Mouse (Mus musculus): ENCODE data around the gene Gm5157. TPM values are rescaled to one million over a fixed set of nuclear protein-coding genes. Genes with fewer than 3 reads are reported as not detected.
"Not testable (repeated sequence)": the region's sequence is repeated elsewhere in the genome, so short reads cannot be mapped to it uniquely, and the experiment has no call there.

Gm5157 gene
- 0.05 TPM in 1 of 2 replicates, not detected in the other for polyA plus RNA-seq (2012)

- not testable (repeated sequence) for H3K9me3 ChIP-seq (ENCODE audit: control insufficient read depth, low read length); H3K27me3 ChIP-seq (ENCODE audit: control insufficient read depth); H3K36me3 ChIP-seq (ENCODE audit: control insufficient read depth); H3K4me1 ChIP-seq (ENCODE audit: control insufficient read depth); H3K4me3 ChIP-seq (replicated peaks)
Measured at GRCm38 (mm10) chr7:21190323-21190722, at the start of gene Gm5157. Gene Gm5157 (minus strand): TSS chr7:21190423.

GRCm38 (mm10) chr7:21161885-21162284 lies 28.3 kb downstream of the Gm5157 start, which contains the start of gene Vmn1r123:
Gene Vmn1r123 (plus strand): TSS chr7:21162185.
- H3K4me3 ChIP-seq (replicated peaks); H3K36me3 ChIP-seq (ENCODE audit: control insufficient read depth); H3K4me1 ChIP-seq (ENCODE audit: control insufficient read depth); H3K27me3 ChIP-seq (ENCODE audit: control insufficient read depth); H3K9me3 ChIP-seq (ENCODE audit: control insufficient read depth, low read length): not testable (repeated sequence)

Other genes with a start within 250 kb of the Gm5157 start
- gene Vmn1r119, start 178.0 kb downstream of the Gm5157 start, polyA plus RNA-seq (2012) = not detected in 2 replicates
- gene Vmn1r120, start 136.6 kb downstream of the Gm5157 start, polyA plus RNA-seq (2012) = not detected in 2 replicates
- gene Vmn1r121, start 91.9 kb downstream of the Gm5157 start, polyA plus RNA-seq (2012) = not detected in 2 replicates
- not detected in 2 replicates for gene Vmn1r122, start 56.3 kb downstream of the Gm5157 start, polyA plus RNA-seq (2012)
- not detected in 2 replicates for gene Vmn1r123, start 28.2 kb downstream of the Gm5157 start, polyA plus RNA-seq (2012)
- gene Vmn1r124, start 70.2 kb upstream of the Gm5157 start, polyA plus RNA-seq (2012) = not detected in 2 replicates
- gene Vmn1r125, start 81.8 kb upstream of the Gm5157 start, polyA plus RNA-seq (2012) = not detected in 2 replicates
- gene Vmn1r126, start 111.0 kb upstream of the Gm5157 start, polyA plus RNA-seq (2012) = not detected in 2 replicates
- not detected in 2 replicates for gene Vmn1r127, start 129.4 kb upstream of the Gm5157 start, polyA plus RNA-seq (2012)
- not detected in 2 replicates for gene Vmn1r128, start 158.9 kb upstream of the Gm5157 start, polyA plus RNA-seq (2012)
- not detected in 2 replicates for gene Vmn1r129, start 170.9 kb upstream of the Gm5157 start, polyA plus RNA-seq (2012)
- gene Gm6882, start 242.3 kb upstream of the Gm5157 start, polyA plus RNA-seq (2012) = not detected in 2 replicates

All from erythroblast, embryonic 14.5 days (primary cell).